Mouse (Mus musculus): ENCODE results near the gene Prkar2b.
A peak's percentile ranks its signal among the peaks of the same experiment; 100 is the strongest.

The Prkar2b gene

DNA sequence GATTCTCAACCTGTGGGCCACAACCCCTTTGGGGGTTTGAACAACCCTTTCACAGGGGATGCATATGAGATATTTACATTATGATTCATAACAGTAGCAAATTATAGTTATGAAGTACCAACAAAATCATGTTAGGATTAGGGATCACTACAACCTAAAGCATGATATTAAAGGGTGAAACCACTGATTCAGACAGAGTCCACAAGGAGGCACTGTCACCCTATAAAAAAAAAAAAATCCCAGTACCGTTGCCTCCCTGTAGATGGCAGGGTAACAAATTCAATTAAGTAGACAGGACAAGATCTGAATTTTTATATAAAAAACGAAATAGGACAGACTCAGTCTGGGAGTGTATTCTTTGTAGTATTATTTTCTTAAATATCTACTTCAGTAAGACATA, 93.6 kb downstream of the Prkar2b start:
- peak; percentile 86 for DNase-seq (ENCODE audit: low spot score)

GRCm38 (mm10) chr12:31966405-31966804, 94.7 kb downstream of the Prkar2b start:
- DNase-seq (ENCODE audit: low spot score) = no peak

- no peak for DNase-seq (ENCODE audit: low spot score)
These were observed 95.4 kb downstream of the Prkar2b start for GRCm38 (mm10) chr12:31965517-31966212.

DNA sequence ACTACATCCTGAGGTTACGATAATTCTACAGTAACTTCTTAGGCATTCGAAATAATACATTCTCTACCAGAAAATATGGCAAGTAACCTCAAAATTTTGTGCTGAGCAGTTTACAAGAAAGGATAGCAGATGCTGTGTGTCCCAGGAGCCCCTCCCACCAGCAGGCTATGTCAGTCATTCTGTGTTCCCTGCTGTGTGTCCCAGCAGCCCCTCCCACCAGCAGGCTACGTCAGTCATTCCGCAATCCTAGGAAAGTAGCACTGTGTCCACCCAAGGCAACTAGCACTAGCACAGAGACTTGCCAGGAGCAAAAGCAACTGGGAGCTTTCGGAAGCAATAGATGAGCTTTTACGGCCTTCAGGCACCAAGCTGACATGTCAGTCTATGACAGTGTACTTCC, 97.0 kb downstream of the Prkar2b start:
- no peak for DNase-seq (ENCODE audit: low spot score)

- no peak for DNase-seq (ENCODE audit: low spot score)
These were observed 105.3 kb downstream of the Prkar2b start for GRCm38 (mm10) chr12:31955843-31956242.

- DNase-seq (ENCODE audit: low spot score) = no peak
These were observed 110.5 kb downstream of the Prkar2b start for GRCm38 (mm10) chr12:31950659-31951031.

- DNase-seq (ENCODE audit: low spot score) = peak; percentile 100
These were observed 111.1 kb downstream of the Prkar2b start, which contains the start of gene Hbp1 for GRCm38 (mm10) chr12:31949759-31950658. TSS of gene Hbp1 (minus strand) at chr12:31950535.

DNA sequence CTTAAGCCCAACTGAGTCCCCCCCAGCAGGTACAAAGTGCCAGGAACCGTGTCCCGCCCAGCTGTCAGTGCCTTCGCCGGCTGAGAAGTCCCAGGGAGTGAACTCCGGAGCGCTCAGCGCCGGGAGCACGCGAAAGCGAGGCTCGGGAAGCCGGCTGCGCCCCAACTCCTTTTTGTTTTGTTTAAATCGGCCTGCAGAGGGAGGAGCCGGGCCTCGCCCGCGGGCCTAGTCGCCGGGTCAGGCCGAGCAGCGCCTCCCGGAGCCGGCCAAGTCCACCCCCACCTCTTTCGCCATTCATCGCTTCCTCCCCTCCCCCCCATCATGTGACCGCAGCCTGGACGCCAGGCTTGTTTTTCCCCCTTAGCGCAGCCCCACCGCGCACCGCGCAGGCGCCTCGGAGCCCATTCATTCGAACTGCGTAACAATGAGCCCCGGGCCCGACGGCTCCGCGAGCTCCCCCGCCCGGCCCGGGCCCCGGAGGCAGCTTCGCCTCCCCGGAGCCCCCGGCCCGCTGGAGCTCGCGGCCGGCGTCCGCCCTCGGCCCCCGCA, 111.8 kb downstream of the Prkar2b start:
- peak; percentile 95 for DNase-seq (ENCODE audit: low spot score)

- DNase-seq (ENCODE audit: low spot score) = no peak
These were observed 112.7 kb downstream of the Prkar2b start for GRCm38 (mm10) chr12:31948101-31949000.

- no peak for DNase-seq (ENCODE audit: low spot score)
These were observed 113.6 kb downstream of the Prkar2b start for GRCm38 (mm10) chr12:31947476-31947875.

- no peak for DNase-seq (ENCODE audit: low spot score)
These were observed 116.7 kb downstream of the Prkar2b start for GRCm38 (mm10) chr12:31944405-31944804.

- no peak for DNase-seq (ENCODE audit: low spot score)
These were observed 118.0 kb downstream of the Prkar2b start for GRCm38 (mm10) chr12:31943020-31943654.

- no peak for DNase-seq (ENCODE audit: low spot score)
These were observed 122.1 kb downstream of the Prkar2b start for GRCm38 (mm10) chr12:31939026-31939425.

DNA sequence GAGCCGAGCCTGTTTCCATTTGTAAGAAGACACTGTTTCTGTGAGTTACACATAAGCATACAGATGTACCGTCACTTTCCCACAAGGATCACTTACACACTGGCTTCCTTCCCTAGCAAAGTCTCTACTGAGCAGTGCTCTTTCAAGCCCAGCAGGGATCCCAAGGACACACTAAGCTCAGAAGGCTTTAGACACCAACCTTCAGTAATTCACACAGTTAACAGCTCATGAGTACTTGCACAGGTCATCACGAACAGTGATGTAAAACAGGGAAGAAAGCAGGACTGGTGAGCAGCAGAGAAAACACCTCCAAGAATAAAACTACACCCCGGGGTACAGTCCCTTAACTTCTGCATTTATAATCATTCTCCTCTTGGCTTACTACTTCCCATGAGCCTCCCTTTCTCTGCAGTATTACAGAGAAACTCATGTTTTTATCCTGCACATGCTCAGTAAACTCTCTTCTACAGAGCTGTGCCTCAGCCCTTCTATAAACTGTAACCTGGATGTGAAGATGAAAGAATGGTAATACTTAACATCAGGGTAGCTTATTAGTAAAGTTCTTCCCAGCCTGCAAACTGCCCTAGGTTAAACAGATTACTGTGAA, 122.6 kb downstream of the Prkar2b start:
- DNase-seq (ENCODE audit: low spot score) = no peak

GRCm38 (mm10) chr12:31937613-31938012, 123.5 kb downstream of the Prkar2b start:
- DNase-seq (ENCODE audit: low spot score) = no peak

GRCm38 (mm10) chr12:31936657-31937300, 124.3 kb downstream of the Prkar2b start:
- no peak for DNase-seq (ENCODE audit: low spot score)

GRCm38 (mm10) chr12:31931818-31932217, 129.3 kb downstream of the Prkar2b start:
- DNase-seq (ENCODE audit: low spot score) = no peak

- no peak for DNase-seq (ENCODE audit: low spot score)
These were observed 132.6 kb downstream of the Prkar2b start for GRCm38 (mm10) chr12:31928498-31928897.

DNA sequence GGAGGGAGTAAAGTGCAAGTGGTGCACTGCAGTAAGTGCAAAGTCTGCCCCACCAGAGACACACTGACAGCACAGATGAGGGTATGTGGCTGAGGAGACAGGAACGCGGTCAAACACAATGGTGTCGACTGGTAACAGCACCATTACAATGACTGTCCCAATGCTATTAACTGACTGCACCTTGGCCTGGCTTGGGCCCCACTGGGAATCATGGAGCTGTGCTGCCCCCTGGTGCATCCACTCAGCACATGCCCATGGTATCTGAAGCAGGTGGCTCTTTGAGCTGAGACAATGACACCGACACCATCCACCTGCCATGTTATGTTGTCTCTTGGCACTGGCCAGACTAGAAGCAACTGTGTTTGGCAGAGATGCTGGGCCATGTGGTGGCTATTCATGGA, 134.4 kb downstream of the Prkar2b start:
- peak; percentile 85 for DNase-seq (ENCODE audit: low spot score)

DNA sequence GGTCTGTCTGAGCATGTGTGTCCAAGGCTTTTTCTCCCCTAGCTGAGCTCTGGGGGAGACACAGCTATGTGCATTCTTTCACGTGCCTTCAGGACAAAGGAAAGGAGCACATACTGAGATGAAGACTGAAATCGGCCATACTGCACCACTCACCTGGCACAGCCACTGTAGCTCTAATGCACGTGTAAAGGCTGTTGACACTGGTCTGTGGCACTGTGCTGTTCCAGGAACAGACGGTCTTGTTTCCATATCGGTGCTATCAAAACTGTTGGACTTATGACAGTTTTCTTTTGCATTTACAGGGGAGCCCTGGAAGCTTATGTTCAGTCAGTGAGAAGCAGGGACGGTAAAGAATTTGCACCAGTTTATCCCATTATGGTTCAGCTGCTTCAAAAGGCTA, 135.8 kb downstream of the Prkar2b start:
- DNase-seq (ENCODE audit: low spot score) = no peak

Data from retina, embryonic 14.5 days (tissue).